Mouse (Mus musculus) kidney, adult 2 months (tissue): Measurements from ENCODE around the gene Serpina3g.

ENCODE experiments used
- CTCF ChIP-seq: fragments of 200-500 bp; conservative IDR thresholded peaks from 2 replicates; pipeline ENCODE4 v1.5.1; 2011; ENCODE audit warnings: low read depth, mild to moderate bottlenecking, control low read depth, low read length, moderate library complexity, mixed read lengths; ENCODE audit not compliant: insufficient read depth, insufficient read length
- POLR2A ChIP-seq: fragments of 200-500 bp; IDR thresholded peaks from one replicate; pipeline ENCODE4 v1.6.1; 2011; ENCODE audit warnings: low read depth, low read length, control low read depth

DNA sequence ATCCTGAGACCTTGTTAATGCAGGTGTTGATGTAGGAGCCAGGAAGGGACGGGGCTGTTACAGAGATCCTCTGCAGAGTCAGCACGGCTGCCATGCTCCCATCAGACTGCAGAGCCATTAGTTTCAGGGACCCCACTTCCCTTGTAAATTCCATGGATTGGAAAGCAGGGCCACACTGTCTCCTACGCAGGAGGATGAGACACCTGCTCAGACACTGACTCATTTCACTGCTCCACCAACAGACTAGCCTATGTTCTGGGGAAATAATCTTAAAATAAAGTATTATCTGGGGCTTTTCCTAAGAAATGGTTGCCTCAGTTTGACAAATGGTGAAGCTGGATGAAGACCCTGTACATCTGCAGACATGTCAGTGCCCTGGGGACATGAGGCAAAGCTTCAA lies 12.2 kb downstream of the Serpina3g start:
- TF ChIP-seq POLR2A (no peak), CTCF (no peak)
